Mouse (Mus musculus): Measurements from ENCODE around the gene Hoxc9.

Hoxc9 gene

GRCm38 (mm10) chr15:102976171-102976570 is at the start of gene Hoxc9:
Hoxc9 (plus strand) TSS chr15:102976439.
- no peak for DNase-seq (ENCODE audit: low read depth)

GRCm38 (mm10) chr15:102927032-102927645 is 49.1 kb upstream of the Hoxc9 start:
- DNase-seq (ENCODE audit: low read depth): no peak

DNA sequence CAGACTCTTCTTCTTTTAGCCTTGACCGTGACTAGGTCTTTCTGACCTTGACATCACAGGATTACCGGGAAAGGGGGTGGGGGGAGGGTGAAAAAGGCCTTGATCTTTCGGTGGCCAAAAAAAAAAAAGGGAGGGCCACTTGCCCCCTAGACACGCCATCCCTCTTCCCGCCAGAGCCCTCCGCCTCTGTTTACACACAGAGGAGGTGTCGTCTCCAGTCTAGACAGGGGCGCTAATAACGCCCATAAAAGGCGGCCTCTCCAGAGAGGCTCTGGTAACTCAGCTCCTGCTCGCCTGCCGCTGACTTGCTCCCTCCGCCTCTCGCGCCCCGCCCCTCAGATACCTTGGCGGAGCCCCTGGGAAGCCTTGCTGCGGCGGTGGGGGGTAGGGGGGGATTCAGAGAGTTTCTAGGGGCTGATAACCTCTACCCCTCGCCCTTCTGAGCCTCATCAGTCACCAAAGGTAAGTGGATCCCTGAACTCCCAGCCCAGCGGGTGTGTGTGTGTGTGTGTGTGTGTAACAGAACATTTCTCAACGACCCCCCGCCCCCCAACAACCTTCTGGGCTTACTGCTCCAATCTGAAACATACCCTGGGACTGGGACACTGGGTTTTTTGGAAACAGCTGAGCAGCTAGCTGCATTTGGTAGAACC is 44.4 kb upstream of the Hoxc9 start:
- no peak for DNase-seq (ENCODE audit: low read depth)

GRCm38 (mm10) chr15:102934438-102934837 is 41.8 kb upstream of the Hoxc9 start:
- no peak for DNase-seq (ENCODE audit: low read depth)

DNA sequence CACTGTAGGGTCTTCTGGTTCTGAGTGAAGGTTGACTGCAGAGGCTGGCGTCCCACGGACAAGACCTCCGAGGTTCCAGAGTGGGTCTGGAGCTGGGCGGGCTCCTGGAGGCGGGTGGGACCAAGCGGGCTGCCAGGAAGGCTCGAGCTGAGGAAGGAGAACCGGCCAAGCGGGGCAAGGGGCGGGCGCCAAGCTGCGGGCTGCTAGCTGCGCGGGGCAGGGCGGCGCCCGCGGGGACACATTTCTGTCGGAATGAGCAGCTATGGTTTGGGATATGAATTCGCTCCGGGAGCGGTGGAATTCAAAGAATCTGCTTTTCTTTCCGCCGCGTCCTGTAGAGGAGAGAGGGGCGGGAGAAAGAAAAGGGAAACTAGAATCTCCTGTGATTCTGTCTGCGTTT is 41.3 kb upstream of the Hoxc9 start:
- no peak for DNase-seq (ENCODE audit: low read depth)

DNA sequence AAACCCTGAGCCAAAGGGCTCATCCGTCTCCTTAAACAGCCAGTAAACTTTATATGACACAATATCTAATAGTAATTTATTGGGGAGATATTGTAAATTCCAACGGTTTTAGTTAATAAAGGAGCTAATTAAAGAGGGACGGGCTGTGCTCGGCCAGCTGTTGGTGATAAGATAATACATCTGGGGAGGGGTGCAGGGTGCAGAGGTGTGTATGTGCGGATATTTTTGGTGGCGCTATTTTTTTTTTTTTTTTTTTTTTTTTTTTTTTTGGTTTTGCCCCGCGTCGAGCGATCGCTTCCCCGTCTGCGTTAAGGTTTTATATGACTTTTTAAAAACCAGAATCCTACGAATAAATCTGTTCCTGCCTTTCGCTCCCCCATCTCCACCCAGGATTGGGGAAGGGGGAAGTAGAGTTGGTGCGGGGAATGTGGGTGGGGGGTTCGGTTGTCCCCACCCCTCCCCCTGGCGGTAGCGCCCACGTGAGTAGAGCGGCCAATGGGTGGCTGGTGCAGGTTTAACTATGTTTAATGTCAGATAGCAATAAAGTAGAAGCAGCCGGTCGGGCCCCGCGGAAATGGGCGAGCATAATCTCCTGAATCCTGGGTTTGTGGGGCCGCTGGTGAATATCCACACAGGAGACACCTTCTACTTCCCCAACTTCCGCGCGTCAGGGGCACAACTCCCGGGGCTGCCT is 39.8 kb upstream of the Hoxc9 start, which contains the start of gene Hoxc12:
Gene Hoxc12 (plus strand): TSS at position 479 of the 694 bp plus-strand sequence.
- DNase-seq (ENCODE audit: low read depth): no peak

DNA sequence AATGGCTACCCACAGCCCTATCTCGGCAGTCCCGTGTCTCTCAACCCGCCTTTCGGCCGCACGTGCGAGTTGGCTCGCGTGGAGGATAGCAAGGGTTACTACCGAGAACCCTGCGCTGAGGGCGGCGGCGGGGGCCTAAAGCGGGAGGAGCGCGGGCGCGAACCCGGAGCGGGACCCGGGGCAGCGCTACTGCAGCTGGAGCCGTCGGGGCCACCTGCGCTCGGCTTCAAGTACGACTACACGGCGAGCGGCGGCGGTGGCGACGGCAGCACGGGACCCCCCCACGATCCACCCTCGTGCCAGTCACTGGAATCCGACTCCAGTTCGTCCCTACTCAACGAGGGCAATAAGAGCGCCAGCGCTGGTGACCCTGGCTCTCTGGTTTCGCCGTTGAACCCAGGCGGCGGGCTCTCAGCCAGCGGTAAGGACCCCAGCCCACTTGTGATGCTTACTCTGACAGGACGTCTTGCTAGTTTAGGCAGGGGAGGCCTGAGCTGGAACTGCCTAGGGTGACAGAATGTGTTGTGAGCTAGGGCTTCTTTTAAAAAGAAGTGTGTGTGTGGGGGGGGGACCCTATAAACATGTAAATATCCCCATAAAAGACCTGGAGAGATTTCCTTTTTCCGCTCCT is 39.1 kb upstream of the Hoxc9 start:
- DNase-seq (ENCODE audit: low read depth): no peak

- no peak for DNase-seq (ENCODE audit: low read depth)
Measured at GRCm38 (mm10) chr15:102939256-102940155, 36.7 kb upstream of the Hoxc9 start.

GRCm38 (mm10) chr15:102942739-102943467 is 33.3 kb upstream of the Hoxc9 start:
- DNase-seq (ENCODE audit: low read depth): no peak

DNA sequence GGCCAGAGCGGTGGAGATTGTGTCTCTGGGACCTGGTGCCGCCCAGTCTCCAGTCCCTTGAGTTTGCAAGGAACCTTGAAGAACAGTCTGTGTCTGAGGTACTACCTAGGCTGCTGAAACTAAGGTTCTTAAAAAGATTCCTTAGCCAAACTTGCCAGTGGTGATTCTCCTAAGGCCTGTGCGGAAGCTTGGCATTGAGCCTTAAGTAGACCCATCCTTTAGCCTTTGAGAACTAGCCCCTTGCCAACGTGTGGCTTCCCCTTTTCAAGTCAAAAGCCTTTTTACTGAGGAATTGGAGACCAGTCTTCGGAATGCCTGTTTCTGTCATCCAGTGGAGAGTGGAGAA is 32.8 kb upstream of the Hoxc9 start:
- DNase-seq (ENCODE audit: low read depth): no peak

DNA sequence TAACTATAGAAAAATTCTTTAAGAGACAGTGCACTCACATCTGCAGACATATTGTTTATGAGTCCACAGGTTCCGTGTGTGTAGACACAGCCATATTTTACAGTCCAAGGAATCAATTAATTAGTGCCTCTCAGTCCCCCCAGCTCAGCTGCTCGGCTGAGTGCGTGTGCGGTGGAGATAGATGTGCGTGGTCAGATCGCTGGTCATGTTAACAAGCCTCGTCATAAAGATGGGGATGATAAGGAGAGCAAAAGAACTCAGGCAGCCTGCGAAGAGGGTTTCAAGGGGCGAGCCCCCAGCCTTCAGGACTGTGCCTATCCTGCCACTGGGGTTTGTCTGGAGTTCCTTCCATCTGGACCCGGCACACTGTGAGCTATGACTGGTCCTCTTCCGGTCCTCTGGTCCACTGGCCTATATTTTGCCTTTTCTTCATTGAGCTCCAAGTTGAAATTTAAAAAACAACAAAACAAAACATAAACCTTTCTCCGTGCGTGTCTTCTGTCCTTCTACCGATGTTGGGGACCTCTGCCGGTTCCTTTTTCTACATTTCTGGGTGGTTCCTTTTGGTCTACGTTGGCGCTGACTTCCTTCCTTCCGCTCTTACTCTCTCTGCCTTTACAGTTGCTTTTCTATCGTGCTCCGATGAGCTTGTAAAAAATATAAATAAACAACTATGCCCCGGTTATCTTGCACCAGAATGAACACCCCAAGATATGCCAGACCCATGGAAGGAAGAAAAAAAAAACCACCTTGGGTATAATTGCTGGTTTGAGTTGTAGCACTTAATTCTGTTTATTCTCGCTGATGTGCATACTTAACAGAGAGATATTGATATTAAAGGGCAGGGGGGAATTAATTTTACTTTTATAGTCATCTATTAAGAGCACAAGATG is 30.8 kb upstream of the Hoxc9 start:
- DNase-seq (ENCODE audit: low read depth): no peak

- peak; percentile 55 for DNase-seq (ENCODE audit: low read depth)
Measured at GRCm38 (mm10) chr15:102947276-102947675, 29.0 kb upstream of the Hoxc9 start.

GRCm38 (mm10) chr15:102948842-102949241 is 27.4 kb upstream of the Hoxc9 start:
- DNase-seq (ENCODE audit: low read depth): no peak

DNA sequence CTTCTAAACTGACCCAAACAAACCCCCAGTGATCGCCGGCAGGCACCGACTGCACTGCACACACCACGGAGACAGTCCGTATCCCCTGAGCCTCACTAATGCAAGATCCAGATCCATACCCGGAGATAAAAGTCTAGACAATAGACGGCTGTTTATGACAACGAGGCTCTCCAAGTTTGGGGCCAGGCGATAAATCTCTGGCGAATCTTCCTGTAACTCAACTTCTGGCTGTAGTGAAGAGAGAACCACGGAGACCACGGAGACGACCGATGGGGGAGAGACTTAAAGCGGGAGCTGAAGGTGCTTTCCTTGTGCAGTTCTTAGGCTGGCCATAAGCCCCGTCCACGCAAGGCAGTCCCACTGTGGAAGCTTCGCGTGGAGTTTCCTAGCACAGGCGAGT is 26.5 kb upstream of the Hoxc9 start:
- no peak for DNase-seq (ENCODE audit: low read depth)

- DNase-seq (ENCODE audit: low read depth): no peak
Measured at GRCm38 (mm10) chr15:102950877-102951276, 25.4 kb upstream of the Hoxc9 start.

DNA sequence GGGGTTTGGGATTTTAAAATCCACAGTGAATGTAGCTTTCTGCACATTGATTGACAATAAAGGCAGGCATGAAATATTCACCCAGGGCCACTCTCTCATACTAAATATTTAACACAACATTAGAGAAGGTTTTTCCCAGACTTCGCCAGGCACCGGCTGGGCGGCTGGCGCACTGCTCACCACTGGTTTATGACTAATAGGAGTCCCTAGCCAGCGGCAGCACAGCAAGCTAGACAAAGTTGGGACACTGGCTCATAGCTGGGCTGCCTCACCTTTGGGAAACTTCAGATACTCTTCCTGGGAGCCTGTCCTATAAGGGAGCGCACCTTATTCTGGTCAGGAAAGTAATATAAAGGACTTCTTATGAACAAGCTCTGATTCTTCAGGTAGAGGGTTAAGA is 22.7 kb upstream of the Hoxc9 start:
- no peak for DNase-seq (ENCODE audit: low read depth)

GRCm38 (mm10) chr15:102954192-102955006 is 21.8 kb upstream of the Hoxc9 start, which contains the start of gene Hoxc11:
Hoxc11 (plus strand) TSS chr15:102954427.
- DNase-seq (ENCODE audit: low read depth): no peak

DNA sequence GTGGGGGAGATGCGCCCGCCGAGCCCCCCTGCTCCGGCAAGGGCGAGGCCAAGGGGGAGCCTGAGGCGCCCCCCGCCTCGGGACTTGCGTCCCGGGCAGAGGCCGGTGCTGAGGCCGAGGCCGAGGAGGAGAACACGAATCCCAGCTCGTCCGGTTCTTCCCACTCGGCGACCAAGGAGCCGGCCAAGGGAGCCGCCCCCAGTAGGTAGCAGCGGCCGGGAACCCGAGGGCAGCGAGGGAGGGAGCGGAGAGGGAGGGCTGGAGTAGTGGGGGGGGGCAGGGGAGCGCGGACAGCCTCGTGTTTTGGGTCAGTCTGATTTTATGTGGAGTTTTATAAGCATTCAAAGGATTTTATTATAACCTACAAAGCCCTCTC is 21.2 kb upstream of the Hoxc9 start:
- no peak for DNase-seq (ENCODE audit: low read depth)
